Mouse (Mus musculus) heart, postnatal 0 days (tissue): ENCODE measurements around the gene Cntn5.

Experiments used
- CTCF ChIP-seq: IDR thresholded peaks from 2 replicates; pipeline ENCODE4 v1.5.1; 2016; ENCODE audit warnings: antibody characterized with exemption, control low read depth, low read depth
- EP300 ChIP-seq: IDR thresholded peaks from 2 replicates; pipeline ENCODE4 v1.6.1; 2016; ENCODE audit warnings: antibody characterized with exemption, low read depth

- TF ChIP-seq CTCF: no peak
- TF ChIP-seq EP300: no peak
Observed at GRCm38 (mm10) chr9:9949346-9949745, 955.2 kb downstream of the Cntn5 start.
